Mouse (Mus musculus) CH12.LX (cell line): ENCODE measurements around the gene Dhdh. TPM values are rescaled to one million over a fixed set of nuclear protein-coding genes. Genes with fewer than 3 reads are reported as not detected.

ENCODE experiments used
- DNase-seq: peaks from one replicate; pipeline ENCODE4 v3.0.0-alpha.2; 2013; ENCODE audit errors: extremely low read depth
- H3K27ac ChIP-seq: 2 replicates; pipeline ENCODE4 v1.5.1; 2012; ENCODE audit warnings: low read depth, mild to moderate bottlenecking, control low read depth, moderate library complexity; ENCODE audit not compliant: insufficient read depth
- H3K27me3 ChIP-seq: replicated peaks from 2 replicates; pipeline ENCODE3; 2012; ENCODE audit warnings: inconsistent platforms
- H3K36me3 ChIP-seq, 2 experiments: replicated peaks in 1 of 2; 2 replicates each; pipeline versions ENCODE3 to v1.6.1; 2012; ENCODE audit warnings: inconsistent platforms in 1 of 2, low read length in 1 of 2, mild to moderate bottlenecking in 1 of 2, mixed read lengths in 1 of 2, moderate library complexity in 1 of 2; ENCODE audit not compliant: control insufficient read depth in 1 of 2, insufficient read depth in 1 of 2
- H3K4me1 ChIP-seq, 2 experiments: 2 replicates each; pipeline ENCODE4 v1.6.1; 2012; ENCODE audit warnings: inconsistent platforms in 1 of 2, moderate library complexity in 1 of 2; ENCODE audit not compliant: insufficient read depth in 2 of 2, control insufficient read depth in 1 of 2
- H3K4me2 ChIP-seq: 2 replicates; pipeline ENCODE4 v1.6.1; 2012; ENCODE audit warnings: low read depth, mild to moderate bottlenecking, control low read depth; ENCODE audit not compliant: poor library complexity, insufficient read depth, severe bottlenecking
- H3K4me3 ChIP-seq, 3 experiments: fragments of 150-350 bp in 1 of 3; sonication (generic) in 1 of 3; replicated peaks in 1 of 3; 2 replicates each; pipeline versions ENCODE3 to v1.5.1; 2011 to 2012; ENCODE audit warnings: low read depth in 2 of 3, low read length in 2 of 3, mild to moderate bottlenecking in 2 of 3, moderate library complexity in 2 of 3, control low read depth in 1 of 3, improper control_type of control experiment in 1 of 3, inconsistent platforms in 1 of 3, mixed read lengths in 1 of 3; ENCODE audit not compliant: poor library complexity in 1 of 3
- H3K79me2 ChIP-seq: replicated peaks from 2 replicates; pipeline ENCODE4 v1.6.1; 2012; ENCODE audit warnings: mild to moderate bottlenecking, moderate library complexity; ENCODE audit not compliant: control insufficient read depth, poor library complexity, insufficient read depth, severe bottlenecking; ENCODE audit errors: extremely low read depth
- H3K9ac ChIP-seq: 2 replicates; pipeline ENCODE4 v1.6.1; 2012; ENCODE audit warnings: low read depth, mild to moderate bottlenecking, control low read depth, moderate library complexity; ENCODE audit not compliant: insufficient read depth
- H3K9me3 ChIP-seq: replicated peaks from 2 replicates; pipeline ENCODE3; 2012; ENCODE audit warnings: low read length, inconsistent platforms, mixed read lengths
- BHLHE40 ChIP-seq: IDR thresholded peaks from 2 replicates; pipeline ENCODE4 v1.6.1; 2011; ENCODE audit warnings: mild to moderate bottlenecking, low read depth, low read length, improper control_type of control experiment
- CHD2 ChIP-seq: IDR thresholded peaks from 2 replicates; pipeline ENCODE4 v1.6.1; 2011; ENCODE audit warnings: low read length, improper control_type of control experiment
- CTCF ChIP-seq, 2 experiments: IDR thresholded peaks in 1 of 2; conservative IDR thresholded peaks in 1 of 2; 2 replicates each; pipeline ENCODE4 v1.5.1; 2011 to 2012; ENCODE audit warnings: low read depth in 2 of 2, low read length in 2 of 2, improper control_type of control experiment in 1 of 2, inconsistent platforms in 1 of 2, mild to moderate bottlenecking in 1 of 2, moderate library complexity in 1 of 2
- E2F4 ChIP-seq: IDR thresholded peaks from 2 replicates; pipeline ENCODE4 v1.6.1; 2011; ENCODE audit warnings: low read depth, low read length, improper control_type of control experiment; ENCODE audit not compliant: insufficient replicate concordance
- EP300 ChIP-seq: IDR thresholded peaks from 2 replicates; pipeline ENCODE4 v1.6.1; 2011; ENCODE audit warnings: low read length, improper control_type of control experiment
- HCFC1 ChIP-seq: IDR thresholded peaks from 2 replicates; pipeline ENCODE4 v1.6.1; 2012; ENCODE audit warnings: low read depth, mild to moderate bottlenecking, inconsistent platforms, low read length, improper control_type of control experiment
- IRF4 ChIP-seq: IDR thresholded peaks from 2 replicates; pipeline ENCODE4 v1.6.1; 2014; ENCODE audit warnings: low read depth, mild to moderate bottlenecking, inconsistent platforms, low read length, improper control_type of control experiment
- JUN ChIP-seq: IDR thresholded peaks from 2 replicates; pipeline ENCODE4 v1.6.1; 2011; ENCODE audit warnings: low read depth, mild to moderate bottlenecking, low read length, improper control_type of control experiment, moderate library complexity; ENCODE audit not compliant: insufficient read depth
- JUND ChIP-seq: conservative IDR thresholded peaks from 2 replicates; pipeline ENCODE4 v1.6.1; 2011; ENCODE audit warnings: low read depth, low read length, improper control_type of control experiment
- KAT2A ChIP-seq: IDR thresholded peaks from 2 replicates; pipeline ENCODE4 v1.6.1; 2012; ENCODE audit warnings: low read length, improper control_type of control experiment, inconsistent platforms; ENCODE audit not compliant: insufficient replicate concordance
- MAFK ChIP-seq: IDR thresholded peaks from 2 replicates; pipeline ENCODE4 v1.6.1; 2011; ENCODE audit warnings: low read length, improper control_type of control experiment; ENCODE audit not compliant: insufficient replicate concordance
- MAX ChIP-seq: IDR thresholded peaks from 2 replicates; pipeline ENCODE4 v1.6.1; 2011; ENCODE audit warnings: low read length, improper control_type of control experiment
- MEF2A ChIP-seq: IDR thresholded peaks from 2 replicates; pipeline ENCODE4 v1.6.1; 2014; ENCODE audit warnings: low read depth, mild to moderate bottlenecking, inconsistent platforms, low read length, improper control_type of control experiment, borderline replicate concordance
- MXI1 ChIP-seq: IDR thresholded peaks from 2 replicates; pipeline ENCODE4 v1.6.1; 2011; ENCODE audit warnings: mild to moderate bottlenecking, low read depth, low read length, improper control_type of control experiment
- NELFE ChIP-seq: IDR thresholded peaks from 2 replicates; pipeline ENCODE4 v1.6.1; 2011; ENCODE audit warnings: low read depth, low read length, improper control_type of control experiment
- NRF1 ChIP-seq: IDR thresholded peaks from 2 replicates; pipeline ENCODE4 v1.6.1; 2014; ENCODE audit warnings: low read depth, mild to moderate bottlenecking, inconsistent platforms, low read length, improper control_type of control experiment, moderate library complexity
- PAX5 ChIP-seq: IDR thresholded peaks from 2 replicates; pipeline ENCODE4 v1.6.1; 2012; ENCODE audit warnings: low read length, inconsistent platforms, mixed read lengths
- POLR2AphosphoS2 ChIP-seq: IDR thresholded peaks from 2 replicates; pipeline ENCODE4 v1.6.1; 2011; ENCODE audit warnings: low read depth, low read length, improper control_type of control experiment
- RAD21 ChIP-seq: IDR thresholded peaks from 2 replicates; pipeline ENCODE4 v1.6.1; 2011; ENCODE audit warnings: low read depth, mild to moderate bottlenecking, low read length, improper control_type of control experiment, moderate library complexity
- RCOR1 ChIP-seq: conservative IDR thresholded peaks from 2 replicates; pipeline ENCODE4 v1.6.1; 2012; ENCODE audit warnings: low read depth, mild to moderate bottlenecking, inconsistent platforms, low read length, improper control_type of control experiment
- SIN3A ChIP-seq: IDR thresholded peaks from 2 replicates; pipeline ENCODE4 v1.6.1; 2012; ENCODE audit warnings: low read length, improper control_type of control experiment, inconsistent platforms
- TCF12 ChIP-seq: IDR thresholded peaks from 2 replicates; pipeline ENCODE4 v1.6.1; 2014; ENCODE audit warnings: low read depth, mild to moderate bottlenecking, inconsistent platforms, low read length, improper control_type of control experiment
- USF1 ChIP-seq: IDR thresholded peaks from 2 replicates; pipeline ENCODE4 v1.6.1; 2014; ENCODE audit warnings: low read depth, mild to moderate bottlenecking, inconsistent platforms, low read length, improper control_type of control experiment
- USF2 ChIP-seq: conservative IDR thresholded peaks from 2 replicates; pipeline ENCODE4 v1.6.1; 2011; ENCODE audit warnings: low read depth, low read length, improper control_type of control experiment
- ZKSCAN1 ChIP-seq: IDR thresholded peaks from 2 replicates; pipeline ENCODE4 v1.6.1; 2012; ENCODE audit warnings: low read depth, inconsistent platforms, low read length, improper control_type of control experiment, borderline replicate concordance
- ZMIZ1 ChIP-seq: IDR thresholded peaks from 2 replicates; pipeline ENCODE4 v1.6.1; 2012; ENCODE audit warnings: low read depth, mild to moderate bottlenecking, inconsistent platforms, low read length, improper control_type of control experiment
- ZNF384 ChIP-seq: IDR thresholded peaks from 2 replicates; pipeline ENCODE4 v1.6.1; 2012; ENCODE audit warnings: low read depth, low read length, improper control_type of control experiment, inconsistent platforms
- dilution Hi-C: fragments of 300-500 bp; cut with MboI; formaldehyde crosslinking; loops from 2 replicates; pipeline ENCODE4 v1.14.3; 2020; ENCODE audit warnings: low sequenced_read_pairs; ENCODE audit not compliant: extremely low pct_unique_long_range_greater_than_20kb, extremely low pct_ligation_motif_present
- in situ Hi-C: fragments of 300-500 bp; cut with MboI; formaldehyde crosslinking; loops from 3 replicates; pipeline ENCODE4 v1.14.3; 2019; ENCODE audit warnings: low sequenced_read_pairs, low pct_ligation_motif_present, low pct_unique_long_range_greater_than_20kb, mixed read lengths
- polyA plus RNA-seq: library from polyadenylated mRNA; unstranded; fragments of >175 nt; gene quantifications from 2 replicates; pipeline ENCODE4 v1.2.1, GENCODE M21; 2012; ENCODE audit warnings: low read depth; ENCODE audit not compliant: insufficient read length
- total RNA-seq, 2 experiments: library from RNA; depleted of rRNA; stranded (reverse); fragments of 300-350 nt in 1 of 2; fragments of >200 nt in 1 of 2; gene quantifications; 2 replicates each; pipeline ENCODE4 v1.2.3; 2012 to 2014

The Dhdh gene
- total and polyA plus RNA-seq, 3 experiments = 5.9 to 18.0 (median 7.2) TPM

- TF ChIP-seq MAFK (no peak), ZNF384 (no peak)
Measured at GRCm38 (mm10) chr7:45451344-45451982, 37.1 kb downstream of the Dhdh start (continued).

GRCm38 (mm10) chr7:45449974-45450373, 38.6 kb downstream of the Dhdh start:
- dilution Hi-C loops (no loop called here), in situ Hi-C loops (no loop called here)
- no peak for TF ChIP-seq RCOR1
- TF ChIP-seq ZNF384 = no peak
- no peak for TF ChIP-seq SIN3A
- TF ChIP-seq JUN = no peak
- TF ChIP-seq NRF1 = no peak
- TF ChIP-seq PAX5 = no peak
- TF ChIP-seq RAD21 = no peak
- no peak for TF ChIP-seq IRF4
- TF ChIP-seq ZMIZ1 = no peak
- TF ChIP-seq BHLHE40 = no peak
- no peak for TF ChIP-seq TCF12
- no peak overlapping the region for H3K4me3 ChIP-seq
- peaks cover 30 to 62% of the 10 kb centered on the region in 2 experiments for H3K36me3 ChIP-seq
- no peak for DNase-seq
- peaks cover 2 to 19% of the 10 kb centered on the region in 2 experiments for H3K4me1 ChIP-seq
- no peaks in the 10 kb centered on the region for H3K79me2 ChIP-seq
- H3K9me3 ChIP-seq = no peaks in the 10 kb centered on the region
- H3K27me3 ChIP-seq = no peaks in the 10 kb centered on the region
- H3K27ac ChIP-seq = no peak overlapping the region
- H3K4me2 ChIP-seq = no peak overlapping the region
- no peak overlapping the region for H3K9ac ChIP-seq

- H3K9me3 ChIP-seq = no peaks in the 10 kb centered on the region
- in situ Hi-C loops = no loop called here
- H3K36me3 ChIP-seq = peaks cover 37 to 68% of the 10 kb centered on the region in 2 experiments
- no peaks in the 10 kb centered on the region for H3K27me3 ChIP-seq
- H3K4me2 ChIP-seq = peak overlapping the region; percentile 8; the same call in 1 of the 2 replicates
- dilution Hi-C loops = no loop called here
- peak overlapping the region; percentile 53; the same call in 1 of the 2 replicates for H3K9ac ChIP-seq
- peaks cover 2 to 19% of the 10 kb centered on the region in 2 experiments for H3K4me1 ChIP-seq
- H3K27ac ChIP-seq = no peak overlapping the region
- no peaks in the 10 kb centered on the region for H3K79me2 ChIP-seq
- peak overlapping the region in 2 of 3 experiments; percentile 44 to 54 for H3K4me3 ChIP-seq
- no peak for DNase-seq
- no peak for TF ChIP-seq BHLHE40
- TF ChIP-seq JUN = no peak
- no peak for TF ChIP-seq EP300
- TF ChIP-seq ZNF384 = no peak
- TF ChIP-seq HCFC1 = peak; percentile 67
- 0 out of 2 replicates have a peak, but pooled peaks have one; percentile 53 for TF ChIP-seq CHD2
- TF ChIP-seq ZMIZ1 = no peak
- TF ChIP-seq USF2 = no peak
- no peak for TF ChIP-seq USF1
- no peak for TF ChIP-seq JUND
- TF ChIP-seq KAT2A = no peak
- no peak for TF ChIP-seq MAFK
- no peak for TF ChIP-seq POLR2AphosphoS2
- TF ChIP-seq MEF2A = no peak
- TF ChIP-seq NELFE = no peak
- TF ChIP-seq ZKSCAN1 = no peak
- no peak for TF ChIP-seq RCOR1
- no peak for TF ChIP-seq MXI1
- TF ChIP-seq RAD21 = peak; percentile 35
- TF ChIP-seq TCF12 = no peak
- TF ChIP-seq CTCF (conservative IDR thresholded peaks at IDR 0.05 in 1 of 2, IDR thresholded peaks at IDR 0.05 in 1 of 2; ENCODE audit: low read depth in 2 of 2, low read length in 2 of 2) = peak; percentile 12 to 56; a peak in 2 of 4 replicates
- no peak for TF ChIP-seq E2F4
- no peak for TF ChIP-seq MAX
Measured at GRCm38 (mm10) chr7:45447325-45447990, 41.1 kb downstream of the Dhdh start.
